14 mouse cellular contexts compared by ENCODE assay signal in the genomic region with DNA sequence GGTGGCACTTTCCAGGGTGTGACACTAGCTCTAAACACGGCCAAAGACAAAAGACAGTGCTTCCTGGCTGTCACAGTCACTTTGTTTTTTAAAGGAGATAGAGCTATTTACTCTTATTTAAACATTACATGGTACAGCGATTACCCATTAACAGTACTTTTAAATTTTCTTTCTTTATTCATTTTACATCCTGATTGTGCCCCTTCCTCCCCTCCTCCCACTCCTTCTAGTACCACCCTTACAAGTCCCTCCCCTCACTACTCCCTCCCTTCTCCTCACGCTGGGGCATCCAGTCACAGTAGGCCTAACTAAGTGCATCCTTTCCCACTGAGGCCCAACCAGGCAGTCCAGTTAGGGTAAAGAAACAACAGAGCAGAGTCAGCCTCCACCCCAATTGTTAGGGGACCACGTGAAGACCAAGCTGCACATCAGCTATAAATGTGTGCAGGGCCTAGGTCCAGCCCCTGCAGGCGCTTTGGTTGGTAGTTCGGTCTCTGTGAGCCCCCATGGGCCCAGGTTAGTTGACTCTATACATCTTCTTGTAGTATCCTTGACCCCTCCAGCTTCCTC.
DNase-seq lines count a peak whose midpoint lies in the region; ATAC-seq and TF ChIP-seq lines count a peak whose summit lies in the region.
"Had no signal": no experiment of that assay in that cellular context is flagged by ENCODE, and none has a peak within 500 bp of the region (broad histone marks: within the 10 kb centered on the region; RNA-seq: fewer than 3 reads in every experiment).

No protein-coding gene starts in this region.

- no peaks in the 10 kb centered on the region for H3K9me3 ChIP-seq in heart, embryonic 14.5 days (ENCODE audit: control insufficient read depth, low read length)
- H3K9me3 ChIP-seq in limb, embryonic 10.5 days (replicated peaks) = no peaks in the 10 kb centered on the region
- H3K9me3 ChIP-seq in liver, postnatal 0 days (ENCODE audit: low read length) = no peaks in the 10 kb centered on the region
- H3K9me3 ChIP-seq: hindbrain, embryonic 12.5 days; midbrain, embryonic 12.5 days had no signal

- TF ChIP-seq EP300 in liver, postnatal 0 days (IDR thresholded peaks at IDR 0.05; ENCODE audit: low read depth) = no peak

- TF ChIP-seq CTCF in thymus, adult 2 months (IDR thresholded peaks at IDR 0.05; ENCODE audit: borderline replicate concordance, control insufficient read depth, extremely low read depth, insufficient read depth, low read length, poor library complexity) = no peak
- TF ChIP-seq CTCF in liver, postnatal 0 days (IDR thresholded peaks at IDR 0.05; ENCODE audit: low read depth) = no peak

- H3K36me3 ChIP-seq in heart, embryonic 14.5 days (ENCODE audit: control insufficient read depth, insufficient read depth, low read length) = no peaks in the 10 kb centered on the region
- H3K36me3 ChIP-seq in thymus, adult 2 months (ENCODE audit: control insufficient read depth, insufficient read depth, low read length) = no peaks in the 10 kb centered on the region
- H3K36me3 ChIP-seq in limb, embryonic 10.5 days = no peaks in the 10 kb centered on the region
- no peaks in the 10 kb centered on the region for H3K36me3 ChIP-seq in liver, postnatal 0 days (replicated peaks; ENCODE audit: insufficient read depth, low read length)
- H3K36me3 ChIP-seq: hindbrain, embryonic 12.5 days; midbrain, embryonic 12.5 days had no signal

- H3K9ac ChIP-seq in heart, embryonic 14.5 days (ENCODE audit: low read length) = no peak overlapping the region
- H3K9ac ChIP-seq in liver, postnatal 0 days (replicated peaks) = no peak overlapping the region
- H3K9ac ChIP-seq: hindbrain, embryonic 12.5 days; midbrain, embryonic 12.5 days had no signal

- no peak for DNase-seq in heart, adult 8-10 months (ENCODE audit: low spot score)
- no peak for DNase-seq in thymus, adult 2 months
- DNase-seq in thymus, postnatal 25 days = no peak
- no peak for DNase-seq in limb, embryonic 10.5 days (ENCODE audit: low spot score)
- peak; percentile 10 for DNase-seq in liver, postnatal 0 days
- DNase-seq in lung, postnatal 36 days = no peak
- DNase-seq: cerebellum, postnatal 10 days; kidney, postnatal 36 days; layer of hippocampus, postnatal 36 days; lung, postnatal 14 days had no signal

- H3K4me2 ChIP-seq in heart, embryonic 14.5 days (ENCODE audit: low read length) = no peak overlapping the region
- peak overlapping the region; percentile 42; the same call in 1 of the 2 replicates for H3K4me2 ChIP-seq in liver, postnatal 0 days (ENCODE audit: low read depth, low read length)
- H3K4me2 ChIP-seq: hindbrain, embryonic 12.5 days; midbrain, embryonic 12.5 days had no signal

- H3K4me3 ChIP-seq in heart, embryonic 14.5 days (ENCODE audit: control insufficient read depth in 1 of 2, insufficient read depth in 1 of 2, low read depth in 1 of 2, low read length in 2 of 2) = no peak overlapping the region
- no peak overlapping the region for H3K4me3 ChIP-seq in thymus, adult 2 months (ENCODE audit: control insufficient read depth, insufficient read depth, low read length)
- H3K4me3 ChIP-seq in limb, embryonic 10.5 days = no peak overlapping the region
- no peak overlapping the region for H3K4me3 ChIP-seq in liver, postnatal 0 days (ENCODE audit: low read depth, low read length)
- H3K4me3 ChIP-seq: hindbrain, embryonic 12.5 days; midbrain, embryonic 12.5 days had no signal

- WGBS in heart, embryonic 14.5 days = 64% methylated on average over 6 of the region's 6 CpGs
- 85% methylated on average over 6 of the region's 6 CpGs for WGBS in thymus, adult 2 months
- 77% methylated on average over 6 of the region's 6 CpGs for WGBS in limb, embryonic 10.5 days
- WGBS in liver, postnatal 0 days (ENCODE audit: insufficient replicate concordance) = 70% methylated on average over 6 of the region's 6 CpGs

- no peak for ATAC-seq in heart, embryonic 14.5 days (ENCODE audit: insufficient number of reproducible peaks, insufficient read depth, low FRiP score, low read depth)
- ATAC-seq in liver, postnatal 0 days = no peak

- H3K27me3 ChIP-seq in heart, embryonic 14.5 days (ENCODE audit: control insufficient read depth, insufficient read depth, low read length) = no peaks in the 10 kb centered on the region
- H3K27me3 ChIP-seq in thymus, adult 2 months (ENCODE audit: control insufficient read depth, insufficient read depth, low read length) = no peaks in the 10 kb centered on the region
- H3K27me3 ChIP-seq in limb, embryonic 10.5 days (ENCODE audit: low read depth, poor library complexity, severe bottlenecking) = no peaks in the 10 kb centered on the region
- H3K27me3 ChIP-seq in liver, postnatal 0 days (ENCODE audit: insufficient read depth, low read length) = no peaks in the 10 kb centered on the region
- H3K27me3 ChIP-seq: CH12.LX; hindbrain, embryonic 12.5 days; midbrain, embryonic 12.5 days had no signal

- peaks cover 15 to 23% of the 10 kb centered on the region in 2 experiments for H3K4me1 ChIP-seq in heart, embryonic 14.5 days (ENCODE audit: control insufficient read depth in 2 of 2, insufficient read depth in 2 of 2, low read length in 2 of 2)
- peaks cover 36% of the 10 kb centered on the region for H3K4me1 ChIP-seq in thymus, adult 2 months (replicated peaks; ENCODE audit: control insufficient read depth, insufficient read depth, low read length)
- H3K4me1 ChIP-seq in limb, embryonic 10.5 days = peaks cover 44% of the 10 kb centered on the region
- peaks cover 32% of the 10 kb centered on the region for H3K4me1 ChIP-seq in liver, postnatal 0 days (ENCODE audit: insufficient read depth)

- no peak for TF ChIP-seq POLR2A in thymus, adult 2 months (IDR thresholded peaks at IDR 0.05; ENCODE audit: control insufficient read depth, extremely low read depth, insufficient read depth, low read length, poor library complexity)

- peak overlapping the region; percentile 61 to 70 for H3K27ac ChIP-seq in heart, embryonic 14.5 days (replicated peaks in 1 of 2; ENCODE audit: control insufficient read depth in 1 of 2, insufficient read depth in 1 of 2, low read depth in 2 of 2, low read length in 2 of 2)
- peak overlapping the region; percentile 11; the same call in 1 of the 2 replicates for H3K27ac ChIP-seq in thymus, adult 2 months (ENCODE audit: control insufficient read depth, insufficient read depth, low read length)
- peak overlapping the region; percentile 56; the same call in 1 of the 2 replicates for H3K27ac ChIP-seq in limb, embryonic 10.5 days
- H3K27ac ChIP-seq in liver, postnatal 0 days (ENCODE audit: low read depth) = peak overlapping the region; percentile 58; the same call in 1 of the 2 replicates
- H3K27ac ChIP-seq: hindbrain, embryonic 12.5 days; midbrain, embryonic 12.5 days had no signal

Comparison
In these comparisons a context has a peak if more than half of its experiments do, and no peak if none do; other contexts are left out.
1. H3K27ac ChIP-seq: peak in every context shown above with its lines; median percentile 66 in heart, embryonic 14.5 days; 58 in liver, postnatal 0 days; 56 in limb, embryonic 10.5 days; 11 in thymus, adult 2 months.